Mouse (Mus musculus) left cerebral cortex, adult 9 months (tissue): ENCODE results near the gene Gdpd5.
A peak's percentile ranks its signal among the peaks of the same experiment; 100 is the strongest.
"Not testable (repeated sequence)": the region's sequence is repeated elsewhere in the genome, so short reads cannot be mapped to it uniquely, and the experiment has no call there.

Source experiments
- DNase-seq, 2 experiments: peaks; one replicate each; pipeline ENCODE4 v3.0.0; 2022; ENCODE audit warnings: low spot score in 2 of 2

The Gdpd5 gene

DNA sequence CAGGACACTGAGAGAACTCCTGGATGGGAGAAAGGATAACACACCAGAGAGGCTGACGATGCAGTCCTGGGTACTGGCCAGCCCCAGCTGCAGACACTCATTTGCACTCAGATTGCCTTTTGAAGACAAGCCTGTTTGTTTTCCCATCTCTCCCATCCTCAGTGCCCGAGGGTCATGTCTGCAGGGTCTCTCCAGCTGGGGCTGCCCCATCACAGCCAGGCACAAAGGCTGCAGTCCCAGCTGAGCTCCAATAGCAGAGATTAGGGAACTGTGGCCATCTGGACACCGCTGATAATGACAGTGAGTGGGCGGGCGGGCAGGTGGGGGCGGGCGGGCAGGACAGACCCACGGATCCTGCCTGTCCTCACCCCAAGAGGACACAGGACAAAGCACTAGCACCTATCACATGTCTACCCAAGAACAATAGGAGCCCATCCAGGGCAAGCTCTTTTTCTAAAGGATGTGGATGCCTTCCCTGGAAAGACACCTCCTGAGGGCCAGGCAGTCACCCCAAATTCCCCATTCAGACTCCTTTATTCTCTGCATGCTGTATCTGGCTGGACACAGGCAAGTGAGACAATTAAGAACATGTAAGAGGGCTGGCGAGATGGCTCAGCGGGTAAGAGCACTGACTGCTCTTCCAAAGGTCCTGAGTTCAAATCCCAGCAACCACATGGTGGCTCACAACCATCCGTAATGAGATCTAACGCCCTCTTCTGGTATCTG is 93.8 kb downstream of the Gdpd5 start:
- peak in 1 of 2 experiments; percentile 52 for DNase-seq

- no peak for DNase-seq
Observed at GRCm38 (mm10) chr7:99475562-99475911, 94.3 kb downstream of the Gdpd5 start.

- no peak for DNase-seq
Observed at GRCm38 (mm10) chr7:99476558-99477114, 95.4 kb downstream of the Gdpd5 start.

DNA sequence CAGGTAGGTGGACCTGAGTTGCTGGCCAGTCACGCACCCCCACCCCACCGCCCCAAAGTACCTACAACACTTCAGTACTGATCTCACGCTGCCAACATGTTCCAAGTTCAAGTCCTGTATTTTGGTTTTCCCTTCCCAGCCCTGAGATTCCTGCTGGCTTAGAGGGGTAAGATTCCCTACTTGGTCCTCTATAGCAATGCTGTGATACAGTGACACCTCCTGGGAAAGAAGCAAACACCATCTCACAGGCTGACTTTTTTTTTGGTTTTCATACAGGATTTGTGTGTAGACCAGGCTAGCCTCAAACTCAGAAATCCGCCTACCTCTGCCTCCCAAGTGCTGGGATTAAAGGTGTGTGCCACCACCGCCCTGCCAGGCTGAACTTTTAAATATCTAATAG is 96.0 kb downstream of the Gdpd5 start:
- DNase-seq: no peak

DNA sequence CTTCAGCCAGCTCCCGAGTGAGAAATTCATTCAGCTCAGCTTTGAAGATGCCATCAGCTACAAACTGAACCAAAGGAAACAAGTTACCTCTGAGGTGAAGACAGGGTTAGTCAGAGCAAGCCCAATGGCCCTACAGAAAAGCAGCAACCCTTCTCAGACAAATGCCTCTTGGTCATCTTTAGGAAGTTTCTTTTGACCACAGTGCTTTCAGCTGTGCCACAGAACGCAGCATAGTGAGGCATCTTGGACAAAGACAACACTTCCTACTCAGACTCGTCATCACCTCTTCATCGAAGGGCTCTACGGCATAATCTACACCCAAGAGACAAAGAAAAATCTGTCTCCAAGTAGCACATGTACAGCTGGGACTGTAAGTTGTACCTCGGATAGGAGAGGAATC is 101.4 kb downstream of the Gdpd5 start:
- no peak for DNase-seq

- DNase-seq: peak; percentile 96 to 97
Observed at GRCm38 (mm10) chr7:99483271-99483923, 102.2 kb downstream of the Gdpd5 start, which contains the start of gene Rps3. Gene Rps3 (minus strand): TSS chr7:99483738.

GRCm38 (mm10) chr7:99483924-99484319 is 102.7 kb downstream of the Gdpd5 start:
- DNase-seq: no peak

- no peak for DNase-seq
Observed at GRCm38 (mm10) chr7:99484679-99485078, 103.5 kb downstream of the Gdpd5 start.

DNA sequence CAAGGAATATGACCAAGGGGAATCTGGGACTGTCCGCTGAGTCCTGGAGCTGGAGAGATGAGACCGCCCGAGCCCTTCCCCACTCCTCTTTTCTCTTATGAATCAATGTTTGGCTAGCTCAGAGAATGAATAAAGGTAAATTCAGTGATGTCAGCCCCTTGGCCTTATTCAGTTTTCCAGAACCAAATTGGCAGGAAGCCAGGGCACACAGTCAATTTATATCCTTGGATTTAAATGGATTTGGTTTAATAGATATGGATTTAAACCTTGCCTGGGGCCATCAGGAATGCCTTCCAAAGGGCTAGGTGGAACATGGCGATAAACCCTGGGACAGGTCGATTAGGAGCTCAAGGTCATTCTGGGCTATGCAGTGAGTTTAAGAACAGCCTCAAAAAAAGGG is 108.5 kb downstream of the Gdpd5 start:
- DNase-seq: no peak

DNA sequence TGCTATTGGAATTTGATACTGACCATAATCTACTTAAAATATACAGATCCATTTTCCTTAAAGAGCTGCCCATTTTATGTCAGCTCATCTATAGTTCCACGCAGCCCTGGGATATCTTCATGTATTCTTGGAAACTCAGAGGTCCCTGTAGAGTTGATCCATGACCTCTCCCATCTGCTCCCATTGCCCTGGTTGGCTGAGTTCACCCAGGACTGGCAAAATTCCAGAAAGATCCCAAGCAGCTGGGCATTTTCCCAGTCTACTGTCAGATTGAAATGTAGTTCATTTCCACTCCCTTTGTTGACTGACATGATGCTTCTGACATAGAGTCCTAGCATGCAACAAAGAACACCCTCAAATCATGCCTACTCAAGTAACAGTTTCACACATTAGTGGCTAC is 117.9 kb downstream of the Gdpd5 start:
- DNase-seq: no peak

DNA sequence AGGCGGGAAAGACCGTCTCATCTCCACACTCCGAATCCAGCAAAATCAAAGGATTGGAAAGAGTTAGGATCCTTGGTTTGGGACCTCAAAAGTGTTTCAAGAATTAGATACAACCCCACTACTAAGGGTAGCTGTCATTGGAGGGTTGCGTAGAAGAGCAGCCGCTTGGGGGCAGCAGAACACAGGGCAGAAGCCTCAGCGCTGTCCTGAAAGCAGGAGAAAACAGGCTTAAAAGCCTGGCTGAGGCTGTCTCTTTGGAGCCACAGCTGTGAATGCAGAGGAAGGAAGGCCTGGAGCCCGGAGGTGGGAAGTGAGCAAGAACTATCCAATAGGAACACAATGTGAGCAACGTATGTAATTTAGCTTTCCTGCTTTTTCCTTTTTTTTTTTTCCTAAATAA is 119.0 kb downstream of the Gdpd5 start:
- peak; percentile 36 to 89 for DNase-seq

- no peak for DNase-seq
Observed at GRCm38 (mm10) chr7:99500655-99501054, 119.4 kb downstream of the Gdpd5 start.

DNA sequence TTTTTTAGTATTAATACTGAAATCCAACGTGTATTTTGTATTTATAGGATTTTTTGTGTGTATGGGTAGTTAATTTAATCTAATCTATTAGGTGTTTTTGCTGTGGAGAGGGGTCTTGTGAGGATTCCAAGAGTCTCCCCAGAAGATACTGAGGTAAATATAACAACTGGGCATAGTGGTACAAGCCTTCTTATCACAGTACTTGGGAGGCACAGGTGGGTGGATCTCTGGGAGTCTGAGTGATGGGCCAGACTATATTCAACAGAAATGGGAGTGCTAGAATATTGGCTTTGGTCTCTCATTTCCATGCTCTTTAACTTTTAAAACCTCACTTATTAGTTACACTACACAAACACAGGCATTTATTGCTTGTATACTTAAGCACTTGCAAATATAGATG is 119.9 kb downstream of the Gdpd5 start:
- DNase-seq: no peak

GRCm38 (mm10) chr7:99504556-99504955 is 123.3 kb downstream of the Gdpd5 start:
- DNase-seq: no peak

- DNase-seq: not testable (repeated sequence)
Observed at GRCm38 (mm10) chr7:99508187-99508586, 127.0 kb downstream of the Gdpd5 start.

- DNase-seq: peak; percentile 59 to 66
Observed at GRCm38 (mm10) chr7:99510087-99510501, 128.9 kb downstream of the Gdpd5 start.
